8 mouse cellular contexts compared by ENCODE assay signal in the genomic region with DNA sequence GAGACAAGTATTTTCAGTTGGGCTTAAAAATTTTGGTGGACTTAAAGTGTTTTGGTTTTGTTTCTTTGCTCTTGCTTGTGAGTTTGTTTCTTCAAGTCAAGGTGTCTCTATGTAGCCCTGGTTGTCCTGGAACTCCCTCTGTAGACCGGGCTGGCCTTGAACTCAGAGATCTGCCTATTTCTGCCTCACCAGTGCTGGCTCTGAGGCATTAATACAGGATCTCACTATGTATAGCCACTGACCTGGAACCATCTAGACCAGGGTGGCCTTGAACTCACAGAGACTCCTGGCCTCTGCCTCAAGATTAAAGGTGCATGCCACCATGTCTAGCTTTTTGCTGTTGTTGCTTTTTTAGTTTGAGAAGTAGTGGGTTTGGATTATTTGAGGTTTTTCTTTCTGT. TPM values are rescaled to one million over a fixed set of nuclear protein-coding genes. Genes with fewer than 3 reads are reported as not detected.
DNase-seq lines count a peak whose midpoint lies in the region; ATAC-seq lines count a peak whose summit lies in the region.
"Had no signal": no experiment of that assay in that cellular context is flagged by ENCODE, and none has a peak within 500 bp of the region (broad histone marks: within the 10 kb centered on the region; RNA-seq: fewer than 3 reads in every experiment).

No protein-coding gene starts in this region.

- peak overlapping the region; percentile 67 for H3K4me2 ChIP-seq in forebrain, embryonic 14.5 days (ENCODE audit: low read length)
- peak overlapping the region; percentile 95; the same call in 1 of the 2 replicates for H3K4me2 ChIP-seq in limb, embryonic 11.5 days (ENCODE audit: low read depth, severe bottlenecking)
- H3K4me2 ChIP-seq in neural tube, embryonic 15.5 days = peak overlapping the region; percentile 81

- ATAC-seq in megakaryocyte, adult 5-6 weeks (ENCODE audit: poor library complexity, severe bottlenecking) = no peak
- ATAC-seq in forebrain, embryonic 14.5 days = no peak
- no peak for ATAC-seq in limb, embryonic 11.5 days (ENCODE audit: insufficient number of reproducible peaks, low FRiP score, low TSS enrichment, low read depth)
- ATAC-seq in neural tube, embryonic 15.5 days (ENCODE audit: low FRiP score) = no peak

- H3K9ac ChIP-seq in forebrain, embryonic 14.5 days (ENCODE audit: low read length) = peak overlapping the region; percentile 83; the same call in 1 of the 2 replicates
- H3K9ac ChIP-seq in limb, embryonic 11.5 days (ENCODE audit: low read length) = 0 out of 2 replicates have a peak overlapping the region, but pooled peaks have one; percentile 74
- no peak overlapping the region for H3K9ac ChIP-seq in neural tube, embryonic 15.5 days (replicated peaks)

- H3K36me3 ChIP-seq in megakaryocyte, embryonic 14.5 days (replicated peaks; ENCODE audit: low read length) = peaks cover 28% of the 10 kb centered on the region
- no peaks in the 10 kb centered on the region for H3K36me3 ChIP-seq in forebrain, embryonic 14.5 days (ENCODE audit: control insufficient read depth, insufficient read depth, low read length)
- no peaks in the 10 kb centered on the region for H3K36me3 ChIP-seq in limb, embryonic 11.5 days (ENCODE audit: control insufficient read depth, insufficient read depth, low read length)
- H3K36me3 ChIP-seq in neural tube, embryonic 15.5 days = no peaks in the 10 kb centered on the region

- H3K27me3 ChIP-seq in megakaryocyte, embryonic 14.5 days (replicated peaks) = no peaks in the 10 kb centered on the region
- no peaks in the 10 kb centered on the region for H3K27me3 ChIP-seq in forebrain, embryonic 14.5 days (replicated peaks; ENCODE audit: control insufficient read depth, insufficient read depth, low read length)
- no peaks in the 10 kb centered on the region for H3K27me3 ChIP-seq in limb, embryonic 11.5 days (ENCODE audit: control insufficient read depth, insufficient read depth, low read length)
- H3K27me3 ChIP-seq in neural tube, embryonic 15.5 days (replicated peaks) = no peaks in the 10 kb centered on the region

- WGBS in forebrain, embryonic 14.5 days = 85% methylated on average over 1 of the region's 1 CpGs
- WGBS in limb, embryonic 11.5 days = 93% methylated on average over 1 of the region's 1 CpGs
- 100% methylated on average over 1 of the region's 1 CpGs for WGBS in neural tube, embryonic 15.5 days

- H3K4me1 ChIP-seq in megakaryocyte, embryonic 14.5 days = peaks cover 66% of the 10 kb centered on the region
- H3K4me1 ChIP-seq in forebrain, embryonic 14.5 days (ENCODE audit: control insufficient read depth, insufficient read depth, low read length) = peaks cover 8% of the 10 kb centered on the region
- 0 out of 2 replicates have a peak, but pooled peaks cover 3% of the 10 kb centered on the region for H3K4me1 ChIP-seq in limb, embryonic 11.5 days (ENCODE audit: control insufficient read depth, insufficient read depth, low read length)
- H3K4me1 ChIP-seq in neural tube, embryonic 15.5 days = peaks cover 25% of the 10 kb centered on the region

- no peak overlapping the region for H3K27ac ChIP-seq in forebrain, embryonic 14.5 days (ENCODE audit: low read depth, low read length)
- no peak overlapping the region for H3K27ac ChIP-seq in limb, embryonic 11.5 days (replicated peaks; ENCODE audit: low read depth, low read length)
- H3K27ac ChIP-seq in neural tube, embryonic 15.5 days (replicated peaks) = no peak overlapping the region

- peak overlapping the region; percentile 99 for H3K4me3 ChIP-seq in megakaryocyte, embryonic 14.5 days (replicated peaks)
- peak overlapping the region; percentile 74; the same call in 1 of the 2 replicates for H3K4me3 ChIP-seq in forebrain, embryonic 14.5 days (ENCODE audit: low read depth, low read length)
- no peak overlapping the region for H3K4me3 ChIP-seq in limb, embryonic 11.5 days (ENCODE audit: low read depth, low read length)
- peak overlapping the region; percentile 79 for H3K4me3 ChIP-seq in neural tube, embryonic 15.5 days (replicated peaks)

- no peak for DNase-seq in forebrain, embryonic 14.5 days (ENCODE audit: low spot score)
- DNase-seq in limb, embryonic 11.5 days (ENCODE audit: low spot score) = no peak
- no peak for DNase-seq in urinary bladder, postnatal 14 days (ENCODE audit: low spot score)
- DNase-seq in urinary bladder, postnatal 25 days (ENCODE audit: low spot score) = no peak

- no peaks in the 10 kb centered on the region for H3K9me3 ChIP-seq in megakaryocyte, embryonic 14.5 days
- no peaks in the 10 kb centered on the region for H3K9me3 ChIP-seq in forebrain, embryonic 14.5 days (replicated peaks; ENCODE audit: control insufficient read depth, low read length)
- H3K9me3 ChIP-seq in limb, embryonic 11.5 days (ENCODE audit: control insufficient read depth, low read length) = no peaks in the 10 kb centered on the region
- no peaks in the 10 kb centered on the region for H3K9me3 ChIP-seq in neural tube, embryonic 15.5 days (replicated peaks)

RNA-seq across cellular contexts. Expression of a gene that starts 1.2 kb away (rescaled TPM):
- 14.2 and 47.1 TPM in 2 replicates for polyA plus RNA-seq in megakaryocyte, embryonic 14.5 days (2012; ENCODE audit: insufficient read depth, low replicate concordance)
- total RNA-seq in megakaryocyte, adult 5-6 weeks (2015) = 32.5 and 38.2 TPM in 2 replicates
- total RNA-seq in megakaryocyte, adult 5-6 weeks (2017) = 43.9 and 59.9 TPM in 2 replicates
- polyA plus RNA-seq in forebrain, embryonic 14.5 days (2014; fragmentation: Nextera tagmentation; extraction: Ambion mirVana) = 45.3 and 53.8 TPM in 2 replicates
- 35.6 and 37.0 TPM in 2 replicates for polyA plus RNA-seq in limb, embryonic 11.5 days (2014; fragmentation: Nextera tagmentation; extraction: Ambion mirVana)
- 44.2 and 46.0 TPM in 2 replicates for polyA plus RNA-seq in neural tube, embryonic 15.5 days (2015; fragmentation: Nextera tagmentation; extraction: Ambion mirVana)

RNA-seq across cellular contexts. Expression of a gene that starts 12.4 kb away (rescaled TPM):
- not detected in 2 replicates for polyA plus RNA-seq in megakaryocyte, embryonic 14.5 days (2012; ENCODE audit: insufficient read depth, low replicate concordance)
- total RNA-seq in megakaryocyte, adult 5-6 weeks (2015) = 25.3 and 25.4 TPM in 2 replicates
- 26.2 and 30.9 TPM in 2 replicates for total RNA-seq in megakaryocyte, adult 5-6 weeks (2017)
- 38.6 and 42.6 TPM in 2 replicates for polyA plus RNA-seq in forebrain, embryonic 14.5 days (2014; fragmentation: Nextera tagmentation; extraction: Ambion mirVana)
- 32.1 and 36.1 TPM in 2 replicates for polyA plus RNA-seq in limb, embryonic 11.5 days (2014; fragmentation: Nextera tagmentation; extraction: Ambion mirVana)
- polyA plus RNA-seq in neural tube, embryonic 15.5 days (2015; fragmentation: Nextera tagmentation; extraction: Ambion mirVana) = 39.6 and 41.5 TPM in 2 replicates

RNA-seq across cellular contexts. Expression of a gene that starts 31.6 kb away (rescaled TPM):
- 0.83 TPM in 1 of 2 replicates, not detected in the other for polyA plus RNA-seq in megakaryocyte, embryonic 14.5 days (2012; ENCODE audit: insufficient read depth, low replicate concordance)
- total RNA-seq in megakaryocyte, adult 5-6 weeks (2015) = not detected in 2 replicates
- not detected in 2 replicates for total RNA-seq in megakaryocyte, adult 5-6 weeks (2017)
- not detected in 2 replicates for polyA plus RNA-seq in forebrain, embryonic 14.5 days (2014; fragmentation: Nextera tagmentation; extraction: Ambion mirVana)
- polyA plus RNA-seq in limb, embryonic 11.5 days (2014; fragmentation: Nextera tagmentation; extraction: Ambion mirVana) = not detected in 2 replicates
- polyA plus RNA-seq in neural tube, embryonic 15.5 days (2015; fragmentation: Nextera tagmentation; extraction: Ambion mirVana) = not detected in 2 replicates
- total RNA-seq: gastrocnemius, adult 8-10 months had no signal

RNA-seq across cellular contexts. Expression of a gene that starts 55.8 kb away (rescaled TPM):
- not detected in 2 replicates for polyA plus RNA-seq in megakaryocyte, embryonic 14.5 days (2012; ENCODE audit: insufficient read depth, low replicate concordance)
- not detected in 2 replicates for total RNA-seq in megakaryocyte, adult 5-6 weeks (2015)
- 0.94 TPM in 1 of 2 replicates, not detected in the other for total RNA-seq in megakaryocyte, adult 5-6 weeks (2017)
- 0.20 and 0.21 TPM in 2 replicates for polyA plus RNA-seq in forebrain, embryonic 14.5 days (2014; fragmentation: Nextera tagmentation; extraction: Ambion mirVana)
- polyA plus RNA-seq in limb, embryonic 11.5 days (2014; fragmentation: Nextera tagmentation; extraction: Ambion mirVana) = 0.33 and 0.41 TPM in 2 replicates
- 0.13 and 7.8 TPM in 2 replicates for polyA plus RNA-seq in neural tube, embryonic 15.5 days (2015; fragmentation: Nextera tagmentation; extraction: Ambion mirVana)
- total RNA-seq: gastrocnemius, adult 8-10 months had no signal

Comparison
In these comparisons a context has a peak if more than half of its experiments do, and no peak if none do; other contexts are left out.
1. RNA of a gene that starts 12.4 kb away (polyA plus RNA-seq): 38.6 to 42.6 TPM in forebrain, embryonic 14.5 days, 39.6 to 41.5 TPM in neural tube, embryonic 15.5 days and 32.1 to 36.1 TPM in limb, embryonic 11.5 days; not detected in megakaryocyte, embryonic 14.5 days; every median in the first group is over 10 times any median in the second.
2. Peak in every context shown above with its lines, with median percentiles within 50 percentile points of each other: H3K4me2 ChIP-seq.